Mouse (Mus musculus): ENCODE results near the gene Prpf18. TPM values are rescaled to one million over a fixed set of nuclear protein-coding genes. Genes with fewer than 3 reads are reported as not detected.
A peak's percentile ranks its signal among the peaks of the same experiment; 100 is the strongest.
"Not testable (repeated sequence)": the region's sequence is repeated elsewhere in the genome, so short reads cannot be mapped to it uniquely, and the experiment has no call there.

The Prpf18 gene
- polyA plus RNA-seq, 1 experiment from 2014 or later, result 28.3 TPM

DNA sequence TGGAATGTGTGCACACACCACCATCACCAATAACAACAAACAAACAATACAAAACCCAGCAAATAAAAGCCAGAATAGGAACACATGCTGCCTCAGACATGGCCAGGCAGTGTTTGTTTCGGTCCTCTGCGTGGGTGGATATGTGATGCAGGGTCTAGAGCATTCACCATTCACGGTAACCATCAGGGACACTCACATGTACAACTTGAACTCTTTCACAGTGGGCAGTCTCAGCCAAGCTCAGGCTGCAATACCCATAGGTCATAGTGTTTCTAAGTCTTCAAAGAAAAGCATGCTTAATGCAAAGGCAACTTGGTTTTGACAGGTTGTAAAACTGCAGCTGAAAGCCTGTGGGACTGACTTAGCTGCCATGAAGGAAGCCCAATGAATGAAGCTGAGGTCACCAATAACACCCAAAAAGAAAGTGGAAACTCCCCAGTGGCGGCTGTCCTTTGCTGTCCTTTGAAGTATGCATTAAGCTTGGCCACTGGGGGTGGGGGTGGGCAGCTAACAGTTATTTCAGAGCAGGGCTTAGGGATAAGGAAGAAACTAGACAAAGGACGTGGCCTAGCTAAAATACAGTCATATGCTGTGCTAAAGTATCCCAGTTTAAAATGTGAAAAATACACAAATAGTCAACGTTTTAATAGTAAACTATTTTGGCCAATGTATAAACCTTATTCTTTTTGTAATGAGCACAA lies 31.9 kb downstream of the Prpf18 start:
- no peak overlapping the region for H3K9ac ChIP-seq (ENCODE audit: low read depth, low read length)
- no peaks in the 10 kb centered on the region for H3K27me3 ChIP-seq (ENCODE audit: control insufficient read depth, insufficient read depth, low read depth, low read length)
- no peak overlapping the region for H3K4me2 ChIP-seq (ENCODE audit: low read depth, low read length)
- H3K36me3 ChIP-seq (ENCODE audit: control insufficient read depth, insufficient read depth), result peaks cover 15% of the 10 kb centered on the region
- no peak for ATAC-seq (ENCODE audit: low read depth)
- H3K27ac ChIP-seq (ENCODE audit: low read length), result no peak overlapping the region
- 54% methylated on average over 6 of the region's 6 CpGs for WGBS (ENCODE audit: insufficient replicate concordance)
- H3K4me1 ChIP-seq (ENCODE audit: control insufficient read depth, low read depth, low read length), result no peaks in the 10 kb centered on the region
- no peak overlapping the region for H3K4me3 ChIP-seq (ENCODE audit: low read depth, low read length)
- no peaks in the 10 kb centered on the region for H3K9me3 ChIP-seq (replicated peaks; ENCODE audit: control insufficient read depth, low read length)

DNA sequence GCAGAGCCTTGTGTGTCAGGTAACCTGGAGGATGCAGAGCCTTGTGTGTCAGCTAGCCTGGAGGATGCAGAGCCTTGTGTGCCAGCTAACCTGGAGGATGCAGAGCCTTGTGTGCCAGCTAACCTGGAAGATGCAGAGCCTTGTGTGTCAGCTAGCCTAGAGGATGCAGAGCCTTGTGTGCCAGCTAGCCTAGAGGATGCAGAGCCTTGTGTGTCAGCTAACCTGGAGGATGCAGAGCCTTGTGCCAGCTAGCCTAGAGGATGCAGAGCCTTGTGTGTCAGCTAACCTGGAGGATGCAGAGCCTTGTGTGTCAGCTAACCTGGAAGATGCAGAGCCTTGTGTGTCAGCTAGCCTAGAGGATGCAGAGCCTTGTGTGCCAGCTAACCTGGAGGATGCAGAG lies 32.8 kb downstream of the Prpf18 start:
- H3K4me2 ChIP-seq (ENCODE audit: low read depth, low read length); ATAC-seq (ENCODE audit: low read depth); H3K4me1 ChIP-seq (ENCODE audit: control insufficient read depth, low read depth, low read length); H3K9me3 ChIP-seq (replicated peaks; ENCODE audit: control insufficient read depth, low read length); H3K27me3 ChIP-seq (ENCODE audit: control insufficient read depth, insufficient read depth, low read depth, low read length); H3K4me3 ChIP-seq (ENCODE audit: low read depth, low read length); H3K27ac ChIP-seq (ENCODE audit: low read length); H3K9ac ChIP-seq (ENCODE audit: low read depth, low read length): not testable (repeated sequence)
- peaks cover 16% of the 10 kb centered on the region for H3K36me3 ChIP-seq (ENCODE audit: control insufficient read depth, insufficient read depth)

DNA sequence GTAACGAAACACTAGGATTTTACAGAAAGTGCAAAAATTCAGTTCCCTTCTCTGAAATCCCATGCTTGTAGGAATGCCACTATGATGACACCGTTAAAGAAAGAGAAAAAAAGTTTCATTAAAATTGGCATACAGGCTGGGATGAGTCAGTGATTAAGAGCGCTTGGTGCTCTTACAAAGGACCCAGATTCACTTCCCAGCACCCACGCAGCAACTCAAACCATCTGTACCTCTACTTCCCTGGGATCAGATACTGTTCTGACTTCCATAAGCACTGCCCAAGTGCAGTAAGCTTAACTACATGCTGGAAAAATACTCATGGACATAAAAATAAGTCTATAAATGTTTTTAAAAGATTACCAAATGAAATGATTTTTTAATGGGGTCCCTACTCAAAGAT lies 34.9 kb downstream of the Prpf18 start:
- no peaks in the 10 kb centered on the region for H3K27me3 ChIP-seq (ENCODE audit: control insufficient read depth, insufficient read depth, low read depth, low read length)
- H3K4me3 ChIP-seq (ENCODE audit: low read depth, low read length), result no peak overlapping the region
- H3K4me1 ChIP-seq (ENCODE audit: control insufficient read depth, low read depth, low read length), result no peaks in the 10 kb centered on the region
- H3K36me3 ChIP-seq (ENCODE audit: control insufficient read depth, insufficient read depth), result peaks cover 23% of the 10 kb centered on the region
- H3K27ac ChIP-seq (ENCODE audit: low read length), result no peak overlapping the region
- no peaks in the 10 kb centered on the region for H3K9me3 ChIP-seq (replicated peaks; ENCODE audit: control insufficient read depth, low read length)
- no peak overlapping the region for H3K9ac ChIP-seq (ENCODE audit: low read depth, low read length)
- WGBS (ENCODE audit: insufficient replicate concordance), result 81% methylated on average over 4 of the region's 4 CpGs
- no peak for ATAC-seq (ENCODE audit: low read depth)
- H3K4me2 ChIP-seq (ENCODE audit: low read depth, low read length), result no peak overlapping the region

DNA sequence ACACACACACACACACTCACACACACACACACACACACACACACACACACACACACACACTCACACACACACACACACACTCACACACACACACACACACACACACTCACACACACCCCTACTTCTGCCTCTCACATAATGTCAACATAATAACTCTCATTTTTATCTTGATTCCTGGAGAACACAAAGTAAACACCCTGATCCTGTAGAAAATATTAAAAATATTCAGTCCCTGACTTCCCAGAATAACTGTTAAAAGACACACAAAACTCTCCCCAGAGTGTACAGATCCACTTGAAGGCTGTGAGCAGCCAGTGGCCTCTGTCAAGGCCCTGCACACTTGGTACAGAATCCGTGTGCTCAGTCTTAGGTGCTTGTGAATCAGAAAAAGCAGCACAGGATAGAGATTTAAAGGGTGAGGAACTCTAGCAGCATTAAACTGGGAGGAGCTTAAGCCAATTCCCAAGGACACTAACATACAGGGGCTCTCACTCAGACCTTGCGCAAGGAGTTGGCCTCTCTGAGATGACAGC lies 36.8 kb downstream of the Prpf18 start:
- H3K9ac ChIP-seq (ENCODE audit: low read depth, low read length), result no peak overlapping the region
- peaks cover 42% of the 10 kb centered on the region for H3K36me3 ChIP-seq (ENCODE audit: control insufficient read depth, insufficient read depth)
- no peak overlapping the region for H3K27ac ChIP-seq (ENCODE audit: low read length)
- no peaks in the 10 kb centered on the region for H3K4me1 ChIP-seq (ENCODE audit: control insufficient read depth, low read depth, low read length)
- no peaks in the 10 kb centered on the region for H3K27me3 ChIP-seq (ENCODE audit: control insufficient read depth, insufficient read depth, low read depth, low read length)
- H3K4me2 ChIP-seq (ENCODE audit: low read depth, low read length), result no peak overlapping the region
- ATAC-seq (ENCODE audit: low read depth), result no peak
- no peaks in the 10 kb centered on the region for H3K9me3 ChIP-seq (replicated peaks; ENCODE audit: control insufficient read depth, low read length)
- WGBS (ENCODE audit: insufficient replicate concordance), result 81% methylated on average over 2 of the region's 2 CpGs
- H3K4me3 ChIP-seq (ENCODE audit: low read depth, low read length), result no peak overlapping the region

DNA sequence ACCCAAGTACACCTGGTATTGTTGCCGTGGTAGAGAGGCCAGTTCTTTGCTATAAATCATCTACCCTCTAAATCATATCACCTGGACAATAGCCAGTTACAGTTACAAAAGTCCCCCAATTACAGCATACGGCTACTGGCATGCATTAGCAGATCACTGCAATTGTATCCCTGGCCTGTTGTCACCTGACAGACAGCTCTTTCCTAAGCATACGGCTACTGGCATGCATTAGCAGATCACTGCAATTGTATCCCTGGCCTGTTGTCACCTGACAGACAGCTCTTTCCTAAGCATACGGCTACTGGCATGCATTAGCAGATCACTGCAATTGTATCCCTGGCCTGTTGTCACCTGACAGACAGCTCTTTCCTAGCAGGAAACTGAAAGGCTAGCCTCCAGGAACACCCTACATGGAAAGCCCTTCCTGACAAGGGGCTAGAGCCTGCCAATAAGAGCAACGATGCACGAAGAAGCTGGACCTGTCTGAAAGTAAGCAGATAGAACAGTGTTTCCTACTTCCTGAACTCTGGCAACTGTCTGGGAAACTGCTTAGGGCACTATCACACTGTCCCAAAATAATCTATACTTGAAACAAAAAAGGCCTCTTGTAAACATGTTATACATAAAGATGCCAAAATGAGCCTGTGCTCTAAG lies 37.5 kb downstream of the Prpf18 start:
- H3K4me3 ChIP-seq (ENCODE audit: low read depth, low read length); H3K27me3 ChIP-seq (ENCODE audit: control insufficient read depth, insufficient read depth, low read depth, low read length); ATAC-seq (ENCODE audit: low read depth); H3K27ac ChIP-seq (ENCODE audit: low read length); H3K4me1 ChIP-seq (ENCODE audit: control insufficient read depth, low read depth, low read length); H3K9me3 ChIP-seq (replicated peaks; ENCODE audit: control insufficient read depth, low read length); H3K9ac ChIP-seq (ENCODE audit: low read depth, low read length); H3K4me2 ChIP-seq (ENCODE audit: low read depth, low read length): not testable (repeated sequence)
- H3K36me3 ChIP-seq (ENCODE audit: control insufficient read depth, insufficient read depth), result peaks cover 43% of the 10 kb centered on the region
- 77% methylated on average over 4 of the region's 6 CpGs for WGBS (ENCODE audit: insufficient replicate concordance)

DNA sequence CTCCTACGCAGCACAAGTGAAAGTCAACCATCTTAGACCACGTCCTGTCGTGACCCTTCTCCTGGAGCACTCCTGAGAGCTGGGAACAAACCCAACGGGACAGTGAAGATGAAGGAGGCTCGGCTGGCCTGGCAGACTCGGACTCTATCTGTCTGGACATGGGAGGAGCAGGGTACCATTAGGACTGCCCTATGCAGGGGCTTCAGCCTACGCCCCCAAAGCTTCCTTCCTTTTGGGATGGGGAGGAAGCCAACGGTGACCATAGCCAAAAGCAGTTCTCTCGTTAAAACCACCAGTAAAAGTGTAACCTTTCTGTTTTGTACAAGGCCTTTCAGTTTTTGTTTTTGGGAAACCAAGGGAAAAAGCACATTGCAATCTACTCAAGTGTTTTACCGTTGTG lies 40.2 kb downstream of the Prpf18 start:
- Histone ChIP-seq H3K4me1 (ENCODE audit: control insufficient read depth, low read depth, low read length) (no peaks in the 10 kb centered on the region), H3K36me3 (ENCODE audit: control insufficient read depth, insufficient read depth) (peaks cover 70% of the 10 kb centered on the region), H3K27ac (ENCODE audit: low read length) (no peak overlapping the region), H3K4me3 (ENCODE audit: low read depth, low read length) (no peak overlapping the region), H3K9ac (ENCODE audit: low read depth, low read length) (no peak overlapping the region), H3K27me3 (ENCODE audit: control insufficient read depth, insufficient read depth, low read depth, low read length) (no peaks in the 10 kb centered on the region), H3K4me2 (ENCODE audit: low read depth, low read length) (no peak overlapping the region), H3K9me3 (replicated peaks; ENCODE audit: control insufficient read depth, low read length) (no peaks in the 10 kb centered on the region)
- 90% methylated on average over 10 of the region's 10 CpGs for WGBS (ENCODE audit: insufficient replicate concordance)
- no peak for ATAC-seq (ENCODE audit: low read depth)

DNA sequence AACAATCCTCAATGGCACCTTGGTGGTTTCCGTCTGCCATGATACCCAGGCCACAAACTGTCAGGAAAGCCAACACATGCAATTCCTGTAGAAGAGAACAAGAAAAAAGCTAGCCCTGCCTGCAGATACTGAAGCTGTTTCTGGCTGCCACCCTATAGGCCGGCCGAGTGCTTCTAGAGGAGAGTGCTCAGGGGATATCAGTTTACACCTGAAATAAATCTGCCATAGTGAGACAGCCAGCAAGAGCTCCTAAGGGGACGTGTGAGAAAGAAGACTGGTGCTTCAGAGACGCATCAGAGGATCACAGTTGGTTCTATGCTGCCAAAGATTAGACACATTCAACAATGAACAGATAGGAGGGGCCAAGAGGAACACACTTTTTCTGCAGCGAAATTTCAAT lies 40.6 kb downstream of the Prpf18 start:
- no peak for ATAC-seq (ENCODE audit: low read depth)
- Histone ChIP-seq H3K36me3 (ENCODE audit: control insufficient read depth, insufficient read depth) (peaks cover 74% of the 10 kb centered on the region), H3K27ac (ENCODE audit: low read length) (no peak overlapping the region), H3K27me3 (ENCODE audit: control insufficient read depth, insufficient read depth, low read depth, low read length) (no peaks in the 10 kb centered on the region), H3K9me3 (replicated peaks; ENCODE audit: control insufficient read depth, low read length) (no peaks in the 10 kb centered on the region), H3K4me2 (ENCODE audit: low read depth, low read length) (no peak overlapping the region), H3K9ac (ENCODE audit: low read depth, low read length) (no peak overlapping the region), H3K4me1 (ENCODE audit: control insufficient read depth, low read depth, low read length) (no peaks in the 10 kb centered on the region), H3K4me3 (ENCODE audit: low read depth, low read length) (no peak overlapping the region)
- WGBS (ENCODE audit: insufficient replicate concordance), result 80% methylated on average over 6 of the region's 6 CpGs

DNA sequence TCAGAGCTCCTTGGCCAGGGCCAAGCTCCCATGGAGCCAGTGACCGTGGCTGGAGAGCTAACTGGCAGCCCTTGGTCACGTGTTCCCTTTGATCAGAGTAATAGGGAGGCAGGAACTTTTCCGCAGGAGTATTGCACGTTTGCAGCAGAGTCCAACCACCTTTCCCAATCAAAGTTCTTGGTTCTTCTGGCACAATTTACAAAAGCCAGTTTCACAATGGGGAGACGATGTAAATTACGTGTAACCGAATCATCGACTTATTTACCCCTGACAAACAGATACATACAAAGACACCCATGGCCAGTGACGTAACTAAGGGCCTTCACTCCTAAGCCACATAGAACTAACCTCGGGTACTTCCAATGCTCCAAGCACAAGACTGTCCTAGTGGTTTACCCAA lies 42.5 kb downstream of the Prpf18 start:
- H3K9ac ChIP-seq (ENCODE audit: low read depth, low read length), result no peak overlapping the region
- no peak overlapping the region for H3K27ac ChIP-seq (ENCODE audit: low read length)
- no peaks in the 10 kb centered on the region for H3K4me1 ChIP-seq (ENCODE audit: control insufficient read depth, low read depth, low read length)
- H3K9me3 ChIP-seq (replicated peaks; ENCODE audit: control insufficient read depth, low read length), result no peaks in the 10 kb centered on the region
- no peak overlapping the region for H3K4me2 ChIP-seq (ENCODE audit: low read depth, low read length)
- ATAC-seq (ENCODE audit: low read depth), result peak; percentile 69
- no peak overlapping the region for H3K4me3 ChIP-seq (ENCODE audit: low read depth, low read length)
- peaks cover 90% of the 10 kb centered on the region for H3K36me3 ChIP-seq (ENCODE audit: control insufficient read depth, insufficient read depth)
- no peaks in the 10 kb centered on the region for H3K27me3 ChIP-seq (ENCODE audit: control insufficient read depth, insufficient read depth, low read depth, low read length)
- WGBS (ENCODE audit: insufficient replicate concordance), result 83% methylated on average over 10 of the region's 10 CpGs

DNA sequence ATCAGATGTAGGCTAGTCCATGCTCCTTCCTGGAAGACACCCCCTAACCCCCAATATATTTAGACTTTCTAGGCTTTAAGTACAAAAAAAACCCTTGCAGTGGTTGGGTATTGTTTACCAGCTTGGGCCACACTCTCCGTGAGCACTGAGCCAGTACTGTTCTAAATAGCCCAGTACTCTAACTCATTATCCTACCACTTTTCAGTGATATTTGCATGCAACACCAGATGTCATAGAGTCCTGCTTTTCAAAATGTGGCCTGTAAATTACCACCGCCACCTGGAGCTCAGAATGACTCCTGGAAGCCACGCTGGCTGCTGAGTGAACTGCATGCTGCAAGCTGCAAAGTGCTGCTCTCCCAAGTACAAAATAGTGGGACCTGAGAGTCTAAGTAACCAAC lies 43.7 kb downstream of the Prpf18 start:
- Histone ChIP-seq H3K4me2 (ENCODE audit: low read depth, low read length) (no peak overlapping the region), H3K27ac (ENCODE audit: low read length) (no peak overlapping the region), H3K9ac (ENCODE audit: low read depth, low read length) (no peak overlapping the region), H3K4me3 (ENCODE audit: low read depth, low read length) (no peak overlapping the region), H3K4me1 (ENCODE audit: control insufficient read depth, low read depth, low read length) (no peaks in the 10 kb centered on the region), H3K27me3 (ENCODE audit: control insufficient read depth, insufficient read depth, low read depth, low read length) (no peaks in the 10 kb centered on the region), H3K9me3 (replicated peaks; ENCODE audit: control insufficient read depth, low read length) (no peaks in the 10 kb centered on the region), H3K36me3 (ENCODE audit: control insufficient read depth, insufficient read depth) (peaks cover 92% of the 10 kb centered on the region)
- ATAC-seq (ENCODE audit: low read depth), result no peak
- WGBS (ENCODE audit: insufficient replicate concordance), result 90% methylated on average over 3 of the region's 3 CpGs
